Mouse (Mus musculus) heart, adult 18-20 months (tissue): ENCODE measurements around the gene Olfr553. TPM values are rescaled to one million over a fixed set of nuclear protein-coding genes. Genes with fewer than 3 reads are reported as not detected.
"Not testable (repeated sequence)": the region's sequence is repeated elsewhere in the genome, so short reads cannot be mapped to it uniquely, and the experiment has no call there.

Experiments used
- DNase-seq, 2 experiments: peaks; one replicate each; pipeline ENCODE4 v3.0.0; 2021 to 2022; ENCODE audit warnings: mixed read lengths in 1 of 2
- long read RNA-seq, 2 experiments: library from polyadenylated mRNA; stranded (forward); transcript quantifications; one replicate each; pipeline ENCODE4 v2.0.0; 2021
- total RNA-seq, 2 experiments: library from RNA; stranded (reverse); gene quantifications; 2 replicates each; pipeline ENCODE4 v1.2.3; 2021

Olfr553 gene
- not detected for total RNA-seq
- long read RNA-seq, experiment 1, result 0 reads
- long read RNA-seq, experiment 2, result 0 reads

DNA sequence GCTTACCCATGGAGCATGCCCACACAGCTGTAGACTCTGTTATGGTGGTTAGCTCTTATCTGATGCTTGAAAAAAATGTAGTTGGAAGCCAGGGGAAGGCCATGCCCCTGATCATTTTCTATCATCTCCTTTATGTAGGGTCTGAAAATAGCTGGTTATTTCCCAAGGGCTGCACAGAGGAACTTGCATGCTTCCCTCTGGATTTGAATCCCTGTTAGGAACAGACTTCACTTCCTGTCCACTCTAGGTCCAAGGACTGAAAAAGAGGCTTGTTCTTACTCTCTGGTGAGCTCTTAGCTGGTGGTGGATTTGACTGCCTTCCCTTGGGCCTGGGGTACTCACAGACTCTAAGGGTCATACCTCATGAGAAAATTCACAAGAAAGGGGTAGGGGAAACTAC lies at the start of gene Olfr553:
TSS of gene Olfr553 (minus strand) at position 101 of the 400 bp plus-strand sequence.
- DNase-seq, result no peak

DNA sequence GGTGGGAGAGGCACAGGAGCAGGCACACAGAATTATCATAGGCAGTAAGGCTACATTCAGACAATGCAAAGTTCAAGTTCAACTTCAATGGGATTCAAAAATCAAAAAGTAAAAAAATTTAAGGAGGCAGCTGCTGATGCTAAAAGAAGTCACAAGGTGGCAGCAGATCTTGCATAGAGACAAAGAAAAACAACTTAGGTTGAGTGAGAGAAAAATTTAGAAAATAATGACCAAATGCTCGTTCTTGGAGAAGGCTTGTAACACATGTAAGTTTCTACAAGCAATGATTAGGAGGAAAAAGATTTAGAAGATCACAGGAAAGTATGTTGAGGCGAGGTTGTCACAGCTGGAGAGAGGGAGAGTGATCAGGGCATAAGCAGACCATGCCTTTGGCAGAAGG lies 47.4 kb upstream of the Olfr553 start:
- DNase-seq, result no peak

DNA sequence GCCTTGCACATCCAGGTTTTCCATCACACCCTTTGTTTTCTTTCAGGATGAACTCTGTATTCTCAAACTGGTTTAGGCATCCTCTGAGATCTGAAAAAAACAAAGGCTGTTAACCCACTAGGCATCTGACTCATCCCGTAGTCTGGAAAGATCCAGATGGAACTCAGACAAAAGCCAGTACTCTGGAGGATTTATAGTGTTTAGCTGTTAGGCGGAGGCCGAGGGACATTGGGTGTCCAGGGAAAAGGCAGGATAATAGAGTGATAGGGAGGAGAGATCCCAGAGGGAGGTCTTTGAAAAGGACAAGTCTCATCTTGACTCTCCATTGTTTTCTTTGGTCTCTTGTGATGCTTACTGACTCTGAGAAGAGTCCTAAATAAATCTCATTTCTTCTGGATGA lies 46.6 kb upstream of the Olfr553 start, which contains the start of gene Olfr556:
TSS of gene Olfr556 (plus strand) at position 301 of the 400 bp plus-strand sequence.
- no peak for DNase-seq

DNA sequence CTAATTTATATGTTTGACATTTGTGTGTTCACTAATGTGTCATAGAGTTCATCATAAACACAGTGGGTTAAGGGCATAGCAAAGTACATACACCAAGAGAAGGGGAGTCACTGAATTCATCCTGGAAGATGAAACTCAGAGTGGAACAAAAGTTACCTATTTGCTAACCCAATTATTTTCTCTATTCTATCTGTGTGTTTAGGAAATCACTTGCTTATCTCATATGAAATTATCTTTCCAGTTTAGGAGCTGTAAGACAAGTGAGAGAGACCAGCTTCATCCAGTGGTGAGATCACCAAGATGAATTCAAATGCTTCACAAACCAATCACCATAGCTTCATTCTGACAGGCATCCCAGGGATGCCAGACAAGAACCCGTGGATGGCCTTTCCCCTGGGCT lies 40.5 kb upstream of the Olfr553 start, which contains the start of gene Olfr555:
TSS of gene Olfr555 (plus strand) at position 301 of the 400 bp plus-strand sequence.
- no peak for DNase-seq

DNA sequence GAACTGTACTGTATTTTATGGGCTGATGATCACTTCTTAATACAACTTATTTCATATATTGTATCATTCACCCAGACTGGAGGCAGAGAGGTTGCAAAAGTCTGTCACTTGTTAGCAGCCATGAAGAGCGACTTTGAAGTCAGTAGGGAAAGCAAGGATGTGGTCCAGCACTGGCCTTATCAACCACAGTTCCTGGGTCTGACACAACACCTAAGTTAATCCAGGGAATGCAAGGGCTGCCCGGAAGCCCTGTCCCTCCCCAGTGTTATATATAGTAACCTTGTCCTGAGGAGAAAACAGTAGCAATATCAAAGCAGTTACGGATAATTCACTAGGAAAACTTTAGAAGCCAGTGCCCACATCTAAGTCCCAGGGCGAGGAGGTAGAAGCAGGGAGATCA lies 26.9 kb upstream of the Olfr553 start:
- DNase-seq, result peak; percentile 8 to 16

DNA sequence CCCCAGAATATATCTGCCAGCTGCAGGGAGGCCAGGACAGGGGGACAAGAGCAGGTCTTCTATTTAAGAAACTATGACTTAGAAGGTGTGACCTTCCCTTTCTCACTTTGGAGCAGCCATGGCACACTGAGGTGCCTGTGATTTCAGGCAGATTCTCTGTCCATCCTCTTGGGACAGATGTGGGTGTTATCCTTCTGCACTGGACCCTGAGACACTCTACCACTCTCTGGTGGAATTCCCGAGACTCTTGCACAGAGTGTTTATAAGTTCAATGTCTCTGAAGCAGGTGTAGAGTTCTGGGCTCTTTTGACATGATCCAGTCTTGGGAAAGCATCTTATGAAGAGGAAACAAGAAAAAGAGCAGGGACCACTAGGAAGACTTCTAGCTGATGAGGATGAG lies 20.1 kb upstream of the Olfr553 start, which contains the start of gene Olfr554:
TSS of gene Olfr554 (plus strand) at position 301 of the 400 bp plus-strand sequence.
- no peak for DNase-seq

DNA sequence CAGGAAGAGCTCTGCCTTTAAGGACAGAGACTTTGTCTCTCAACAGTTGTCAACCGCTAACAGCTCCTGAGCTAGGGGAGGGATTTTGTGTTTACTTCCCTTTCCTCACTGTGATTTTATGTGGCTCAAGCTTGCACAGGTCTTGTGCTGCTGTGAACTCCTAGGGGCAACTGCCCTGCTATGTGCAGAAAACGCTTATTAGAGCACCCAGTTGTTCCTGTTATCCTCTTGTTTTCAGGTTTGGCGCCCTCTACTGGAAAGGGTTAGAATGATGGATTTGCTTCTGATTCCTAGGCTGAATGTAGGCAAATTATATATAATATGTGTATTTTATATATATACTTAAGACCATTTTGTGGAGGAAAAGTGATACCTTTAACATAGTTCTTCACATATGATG lies 18.6 kb upstream of the Olfr553 start:
- DNase-seq, result peak; percentile 39 to 76

DNA sequence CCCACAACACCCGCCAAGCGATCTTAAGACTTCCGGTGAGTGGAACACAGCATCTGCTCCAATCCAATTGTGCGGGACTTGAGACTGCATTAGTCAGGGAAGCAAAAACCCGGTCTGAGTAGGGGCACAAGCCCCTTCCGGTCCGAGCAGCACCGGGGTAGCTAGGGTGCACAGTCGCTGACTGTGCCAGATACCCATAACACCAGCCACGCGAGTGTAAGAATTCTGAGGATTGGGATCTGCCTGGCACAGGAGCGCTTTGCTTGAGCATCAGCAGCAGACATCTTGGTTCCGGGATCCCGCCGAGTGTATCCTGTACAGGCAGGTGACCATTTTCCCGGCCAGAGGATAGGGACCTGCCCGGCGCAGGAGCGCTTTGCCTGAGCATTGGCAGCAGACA lies 2.4 kb upstream of the Olfr553 start:
- not testable (repeated sequence) for DNase-seq

DNA sequence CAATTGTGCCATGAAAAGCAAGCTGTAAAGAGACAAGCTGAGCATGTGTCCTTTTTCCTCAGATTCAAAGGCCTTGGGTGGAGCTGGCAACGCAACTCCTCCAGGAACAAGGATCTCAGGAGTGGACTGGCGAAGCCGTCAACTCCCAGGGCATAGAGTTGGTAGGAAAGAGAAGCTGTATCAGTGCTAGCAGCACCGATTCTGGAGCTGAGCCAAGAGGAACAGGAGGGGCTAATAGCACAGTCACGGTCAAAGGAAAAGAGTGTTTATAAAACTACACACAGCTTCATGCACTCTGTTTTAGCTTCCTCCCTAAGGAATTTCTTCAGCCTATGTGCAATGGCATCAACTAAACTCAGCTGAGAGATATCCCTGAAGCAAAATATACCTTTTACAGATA lies 1.6 kb upstream of the Olfr553 start:
- DNase-seq, result peak; percentile 36 to 43

DNA sequence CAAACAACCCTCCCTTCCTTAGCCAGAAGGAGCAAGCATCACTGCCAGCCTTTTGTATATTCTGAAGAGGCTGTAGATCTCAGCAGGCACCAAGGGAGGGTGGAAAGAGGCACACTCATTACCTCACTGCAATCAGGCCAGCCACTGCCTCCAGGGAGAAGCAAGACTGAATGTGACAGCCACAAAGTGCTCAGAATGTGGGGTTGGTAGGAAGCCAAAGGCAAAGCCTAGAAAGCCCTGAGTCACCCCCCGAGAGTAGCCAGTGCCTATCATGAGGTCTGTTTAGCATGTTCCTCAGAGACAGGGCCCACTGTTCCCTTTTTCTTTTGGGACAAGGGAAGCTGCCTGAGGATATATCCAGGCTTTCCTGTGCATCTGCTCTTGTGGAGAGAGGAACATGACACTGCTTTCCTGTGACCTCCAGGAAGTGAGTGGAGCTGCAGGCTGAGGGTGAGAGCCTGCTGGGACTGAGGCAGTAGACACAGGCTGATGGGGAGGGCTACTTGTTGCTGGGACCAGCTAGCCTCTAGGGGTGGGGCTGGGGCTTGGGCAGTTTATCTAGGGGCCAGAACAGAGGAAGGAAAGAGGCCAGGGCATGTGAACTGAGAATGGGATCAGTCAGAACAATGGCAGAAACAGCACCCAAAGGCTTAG lies 20.5 kb downstream of the Olfr553 start, which contains the start of gene Olfr552:
TSS of gene Olfr552 (plus strand) at position 393 of the 654 bp plus-strand sequence.
- no peak for DNase-seq

DNA sequence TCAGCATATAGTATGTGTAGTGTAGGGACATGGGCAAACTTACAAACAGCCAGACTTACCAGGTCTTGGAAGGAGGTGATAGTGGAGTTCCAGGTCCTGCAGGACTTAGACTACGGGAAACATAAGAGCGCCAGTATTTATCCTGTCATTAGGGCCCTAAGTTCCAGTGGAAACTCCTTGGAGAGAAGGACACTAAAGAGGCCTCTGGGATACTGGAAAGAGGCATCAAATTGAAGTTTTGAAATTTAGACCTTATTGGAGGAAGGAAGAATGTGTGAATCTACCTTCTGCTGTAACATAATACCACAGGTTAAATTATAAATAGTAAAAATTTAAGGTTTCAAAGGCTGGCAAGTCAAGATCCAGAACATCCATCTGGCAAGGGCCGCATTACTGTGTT lies 26.2 kb downstream of the Olfr553 start, which contains the start of gene Olfr551:
TSS of gene Olfr551 (minus strand) at position 101 of the 400 bp plus-strand sequence.
- DNase-seq, result no peak

DNA sequence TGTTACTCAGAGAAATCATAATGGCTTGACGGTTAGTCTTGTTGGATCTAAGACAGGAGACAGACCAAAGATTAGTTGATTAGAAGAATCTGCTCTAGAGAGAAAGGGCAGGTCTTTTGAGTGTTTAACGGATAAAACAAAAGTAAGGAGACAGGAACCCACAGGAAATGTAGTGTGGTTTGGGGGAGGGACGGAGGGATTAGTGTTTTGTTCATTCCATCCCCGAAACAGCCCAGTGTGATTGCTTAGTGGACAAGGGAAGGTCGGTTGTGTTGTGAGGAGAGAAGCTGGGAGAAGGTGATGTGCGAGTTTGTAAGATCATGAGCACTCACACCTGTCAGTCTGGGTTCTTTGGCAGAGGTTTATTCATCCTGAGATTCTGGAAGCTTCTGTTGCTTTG lies 42.0 kb downstream of the Olfr553 start:
- DNase-seq, result no peak

DNA sequence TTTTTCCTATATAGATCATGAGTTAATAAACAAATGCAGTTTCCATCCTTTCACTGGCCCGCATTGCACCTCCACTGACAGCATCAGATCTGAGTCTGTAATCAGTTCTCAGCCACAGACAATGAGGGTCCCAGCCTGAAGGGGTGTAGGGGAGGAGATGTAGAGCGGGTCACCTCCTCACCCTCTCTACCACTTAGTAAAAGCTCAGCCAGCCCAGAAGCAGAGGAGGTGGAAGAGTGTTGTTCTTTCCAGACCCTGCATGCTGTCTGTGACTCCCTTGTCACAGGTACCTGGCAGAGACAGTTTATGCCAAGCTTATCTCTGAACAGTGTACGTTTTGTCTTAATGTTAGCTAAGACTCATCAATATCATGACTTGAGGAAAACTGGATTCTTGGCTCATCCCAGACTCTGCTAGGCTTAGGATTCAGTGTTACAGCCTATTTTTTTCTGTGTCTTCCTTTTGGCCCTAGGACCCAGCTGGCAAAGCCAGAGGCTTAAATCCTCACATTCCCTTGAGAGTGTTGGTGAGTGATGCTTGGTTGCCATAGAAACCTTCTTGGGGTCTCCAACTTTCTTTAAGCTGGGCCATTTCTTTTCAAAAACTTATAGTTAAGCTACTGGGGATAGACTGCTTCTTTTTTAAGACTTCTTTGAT lies 44.7 kb downstream of the Olfr553 start:
- no peak for DNase-seq

DNA sequence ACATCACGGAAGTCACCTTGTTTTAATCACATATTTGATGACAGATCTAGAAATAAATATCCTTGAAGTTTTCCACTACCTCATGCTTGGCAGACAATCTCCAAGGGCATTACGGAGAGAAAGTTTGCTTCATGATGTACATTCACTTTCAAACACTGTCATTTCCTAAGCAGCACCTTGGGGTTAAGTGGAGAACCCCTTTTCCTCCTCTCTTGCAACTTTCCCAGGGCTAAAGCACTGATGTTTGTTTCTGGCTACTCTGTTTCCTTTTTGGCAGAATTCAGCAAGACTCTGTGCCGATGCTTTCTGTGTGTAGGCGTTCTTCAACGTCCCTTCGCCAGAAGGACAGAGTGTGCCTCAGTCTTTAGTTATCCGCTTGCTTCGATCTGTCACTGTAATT lies 46.9 kb downstream of the Olfr553 start, which contains the start of gene Olfr550:
TSS of gene Olfr550 (plus strand) at position 301 of the 400 bp plus-strand sequence.
- peak; percentile 11 to 21 for DNase-seq

DNA sequence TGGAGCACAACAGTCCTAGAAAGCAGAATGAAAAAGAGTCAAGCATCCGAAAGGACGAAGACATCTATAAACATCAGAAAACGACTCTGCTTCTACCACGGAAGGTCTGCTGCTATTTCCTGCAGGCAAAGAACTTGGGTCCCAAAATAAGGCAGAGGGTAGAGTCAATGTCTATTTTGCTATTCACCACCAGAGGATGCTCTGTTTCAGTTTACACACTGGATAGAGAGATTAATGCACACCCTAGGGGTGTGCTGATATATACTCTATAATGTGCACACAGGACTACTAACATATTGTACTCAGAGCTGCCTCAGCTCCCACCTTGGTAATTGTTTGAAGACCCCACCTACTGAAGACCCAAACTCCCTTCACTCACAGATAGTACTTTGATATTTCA lies 51.8 kb downstream of the Olfr553 start:
- DNase-seq, result no peak

DNA sequence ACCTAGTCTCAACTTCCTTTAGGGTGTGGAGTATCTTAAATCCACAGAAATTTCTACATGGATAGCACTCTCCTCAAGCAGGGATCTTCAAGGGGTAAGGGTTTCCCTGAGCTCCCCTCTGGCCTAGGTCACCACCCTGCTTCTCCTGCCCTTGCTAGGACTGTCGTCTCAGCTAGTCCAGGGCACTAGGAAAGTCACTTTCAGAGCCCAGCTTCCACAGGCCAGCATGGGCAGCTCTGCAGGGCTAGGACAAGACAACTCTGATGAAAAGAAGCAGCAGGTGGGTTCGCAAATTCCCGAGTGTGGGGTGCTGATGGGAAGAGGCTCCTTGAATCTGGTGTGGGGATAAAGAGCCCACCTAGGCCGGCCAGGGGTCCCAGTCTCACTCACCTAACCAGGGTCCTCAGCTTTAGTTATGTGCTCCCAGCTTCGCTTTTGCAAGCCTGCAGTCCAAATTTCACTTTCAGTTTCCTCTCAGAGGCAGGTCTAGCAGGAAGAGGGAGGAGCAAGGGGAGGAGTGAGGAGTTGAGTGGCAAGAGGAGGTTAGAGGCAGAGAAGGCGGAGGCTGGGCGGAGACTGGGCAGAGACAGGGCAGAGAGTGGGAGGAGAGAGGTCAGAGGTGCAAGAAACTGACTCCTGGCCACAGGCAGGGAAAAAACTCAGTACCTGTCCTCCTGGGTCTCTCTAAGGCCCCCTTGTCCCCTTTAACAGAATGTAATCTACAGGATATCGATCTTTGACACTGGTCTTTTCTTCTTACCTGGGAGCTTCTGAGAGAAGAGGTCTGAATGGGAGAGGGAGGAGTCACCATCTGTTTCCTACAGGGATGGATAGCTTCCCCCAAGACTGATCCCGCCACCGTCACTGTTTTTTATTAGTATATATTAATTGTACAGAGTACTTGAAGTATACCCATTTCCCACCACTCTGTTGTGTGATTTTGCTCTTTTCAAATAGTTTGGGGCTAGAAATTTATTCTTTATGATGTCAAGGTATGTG lies 52.7 kb downstream of the Olfr553 start, which contains the start of gene Trim21:
TSS of gene Trim21 (minus strand) at position 488 of the 999 bp plus-strand sequence.
- peak; percentile 96 to 97 for DNase-seq

Other genes starting within 250 kb of the Olfr553 start
- 10 to 100 TPM in 1 of 2 experiments, 1 to 10 TPM in 1; 9.5 to 10.1 TPM for gene Rrm1, start 176.5 kb downstream of the Olfr553 start, total RNA-seq
- gene Olfr543, start 136.5 kb downstream of the Olfr553 start, total RNA-seq, result not detected
- gene Olfr544, start 129.9 kb downstream of the Olfr553 start, total RNA-seq, result not detected
- not detected for gene Olfr545, start 118.6 kb downstream of the Olfr553 start, total RNA-seq
- gene Olfr547, start 83.5 kb downstream of the Olfr553 start, total RNA-seq, result not detected
- gene Olfr548-ps1, start 77.3 kb downstream of the Olfr553 start, total RNA-seq, result not detected
- not detected for gene Olfr549, start 68.3 kb downstream of the Olfr553 start, total RNA-seq
- 1 to 10 TPM; 5.3 TPM for gene Trim21, start 52.7 kb downstream of the Olfr553 start, total RNA-seq
- gene Olfr550, start 46.8 kb downstream of the Olfr553 start, total RNA-seq, result under 1 TPM; 0.05 to 0.18 TPM
- not detected for gene Olfr551, start 26.3 kb downstream of the Olfr553 start, total RNA-seq
- under 1 TPM; 0.10 to 0.23 TPM for gene Olfr552, start 20.4 kb downstream of the Olfr553 start, total RNA-seq
- not detected for gene Olfr554, start 20.2 kb upstream of the Olfr553 start, total RNA-seq
- not detected for gene Olfr555, start 40.6 kb upstream of the Olfr553 start, total RNA-seq
- gene Olfr556, start 46.7 kb upstream of the Olfr553 start, total RNA-seq, result not detected
- 1 to 10 TPM; 6.7 to 8.5 TPM for gene Trim68, start 69.1 kb upstream of the Olfr553 start, total RNA-seq
- gene Olfr557, start 77.7 kb upstream of the Olfr553 start, total RNA-seq, result not detected
- 1 to 10 TPM; 2.3 TPM for gene Olfr558, start 84.0 kb upstream of the Olfr553 start, total RNA-seq
- not detected for gene Olfr33, start 100.9 kb upstream of the Olfr553 start, total RNA-seq
- gene Olfr559, start 109.3 kb upstream of the Olfr553 start, total RNA-seq, result not detected
- gene Olfr560, start 141.1 kb upstream of the Olfr553 start, total RNA-seq, result not detected
- under 1 TPM; 0.49 to 0.60 TPM for gene Olfr78, start 141.3 kb upstream of the Olfr553 start, total RNA-seq
- not detected for gene Olfr561, start 153.0 kb upstream of the Olfr553 start, total RNA-seq
- gene Olfr564, start 185.3 kb upstream of the Olfr553 start, total RNA-seq, result not detected
- gene Olfr566, start 240.5 kb upstream of the Olfr553 start, total RNA-seq, result not detected